Mouse (Mus musculus) stomach, embryonic 16.5 days (tissue): ENCODE measurements around the gene Speer4c. TPM values are rescaled to one million over a fixed set of nuclear protein-coding genes. Genes with fewer than 3 reads are reported as not detected.
A peak's percentile ranks its signal among the peaks of the same experiment; 100 is the strongest.
"Not testable (repeated sequence)": the region's sequence is repeated elsewhere in the genome, so short reads cannot be mapped to it uniquely, and the experiment has no call there.

Experiments
- ATAC-seq: fragments of 200-750 bp; cut with Nextera tagmentation; 2 replicates; pipeline ENCODE4 v1.8.0; 2017; ENCODE audit warnings: moderate number of reproducible peaks, moderate TSS enrichment; ENCODE audit not compliant: insufficient read depth, low FRiP score
- H3K27ac ChIP-seq: fragments of 300-500 bp; sonication (generic); 2 replicates; pipeline ENCODE4 v1.5.1; 2014; ENCODE audit warnings: low read length
- H3K27me3 ChIP-seq: fragments of 300-500 bp; sonication (generic); 2 replicates; pipeline ENCODE4 v1.6.1; 2014; ENCODE audit warnings: low read length, control low read depth, mixed read lengths; ENCODE audit not compliant: control insufficient read depth, insufficient read depth
- H3K36me3 ChIP-seq: fragments of 300-500 bp; sonication (generic); 2 replicates; pipeline ENCODE4 v1.6.1; 2014; ENCODE audit warnings: low read length; ENCODE audit not compliant: control insufficient read depth, insufficient read depth
- H3K4me1 ChIP-seq: fragments of 300-500 bp; sonication (generic); 2 replicates; pipeline ENCODE4 v1.6.1; 2014; ENCODE audit warnings: low read length, control low read depth, mixed read lengths; ENCODE audit not compliant: control insufficient read depth, insufficient read depth
- H3K4me2 ChIP-seq: fragments of 300-500 bp; sonication (generic); 2 replicates; pipeline ENCODE4 v1.6.1; 2014; ENCODE audit warnings: low read depth, low read length, mixed read lengths
- H3K4me3 ChIP-seq: fragments of 300-500 bp; sonication (generic); replicated peaks from 2 replicates; pipeline ENCODE4 v1.5.1; 2014; ENCODE audit warnings: mild to moderate bottlenecking, low read length
- H3K9ac ChIP-seq: fragments of 300-500 bp; sonication (generic); 2 replicates; pipeline ENCODE4 v1.6.1; 2014; ENCODE audit warnings: low read length
- H3K9me3 ChIP-seq: fragments of 300-500 bp; sonication (generic); replicated peaks from 2 replicates; pipeline ENCODE4 v1.6.1; 2016; ENCODE audit warnings: low read length, control low read depth; ENCODE audit not compliant: control insufficient read depth
- WGBS: fragments of 180-500 bp; shearing (Covaris S2); extraction: QIAGEN DNeasy Blood & Tissue Kit; methylation state at CpG from one replicate; pipeline ENCODE4 v1.1.7; 2014; 5-methylcytosine and 5-hydroxymethylcytosine counted together
- polyA plus RNA-seq: library from polyadenylated mRNA; unstranded; fragments of >200 nt; fragmentation: Nextera tagmentation; extraction: Ambion mirVana; gene quantifications from 2 replicates; pipeline ENCODE4 v1.2.1, GENCODE M21; 2015

Gene Speer4c
- polyA plus RNA-seq, 1 experiment from 2014 or later: not detected

DNA sequence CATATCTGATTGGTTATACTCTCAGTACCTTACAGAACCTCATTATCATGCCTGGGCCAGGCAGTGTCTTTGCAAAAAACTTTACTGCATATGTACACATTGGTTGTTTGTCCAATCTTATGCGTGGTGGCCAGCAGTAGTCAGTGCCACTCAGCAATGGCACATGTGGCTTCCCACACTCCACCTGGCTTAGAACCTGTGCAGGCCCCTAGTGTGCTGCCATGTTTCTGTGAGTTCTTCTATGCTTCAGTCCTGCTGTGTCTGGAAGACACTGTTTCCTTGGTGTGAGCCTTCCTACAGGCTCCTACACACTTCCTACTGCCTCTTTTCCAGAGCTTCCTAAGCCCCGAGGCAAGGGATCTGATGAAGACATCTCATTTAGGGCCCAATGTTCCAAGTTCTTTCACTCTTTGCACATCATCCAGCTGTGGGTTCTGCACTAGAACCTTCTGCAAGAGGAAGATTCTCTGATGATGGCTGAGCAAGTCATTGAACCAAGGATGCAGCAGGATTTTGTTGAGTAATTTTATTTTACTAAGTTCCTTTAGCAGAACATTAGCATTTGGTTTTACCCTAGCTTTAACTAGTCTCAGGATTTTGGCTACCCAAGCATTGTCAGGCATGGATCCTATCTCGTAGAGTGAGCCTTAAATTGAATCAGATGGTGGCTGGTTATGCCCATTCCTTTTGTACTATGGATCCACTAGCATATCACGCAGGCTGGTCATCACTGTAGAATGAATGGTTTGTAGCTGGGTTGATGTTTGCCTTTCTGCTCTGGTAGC lies 25.0 kb downstream of the Speer4c start:
- H3K9ac ChIP-seq, H3K4me1 ChIP-seq, H3K27ac ChIP-seq, H3K36me3 ChIP-seq, H3K9me3 ChIP-seq, H3K4me3 ChIP-seq, H3K27me3 ChIP-seq, H3K4me2 ChIP-seq: not testable (repeated sequence)
- 56% methylated on average over 4 of the region's 4 CpGs for WGBS
- ATAC-seq: peak; percentile 88

DNA sequence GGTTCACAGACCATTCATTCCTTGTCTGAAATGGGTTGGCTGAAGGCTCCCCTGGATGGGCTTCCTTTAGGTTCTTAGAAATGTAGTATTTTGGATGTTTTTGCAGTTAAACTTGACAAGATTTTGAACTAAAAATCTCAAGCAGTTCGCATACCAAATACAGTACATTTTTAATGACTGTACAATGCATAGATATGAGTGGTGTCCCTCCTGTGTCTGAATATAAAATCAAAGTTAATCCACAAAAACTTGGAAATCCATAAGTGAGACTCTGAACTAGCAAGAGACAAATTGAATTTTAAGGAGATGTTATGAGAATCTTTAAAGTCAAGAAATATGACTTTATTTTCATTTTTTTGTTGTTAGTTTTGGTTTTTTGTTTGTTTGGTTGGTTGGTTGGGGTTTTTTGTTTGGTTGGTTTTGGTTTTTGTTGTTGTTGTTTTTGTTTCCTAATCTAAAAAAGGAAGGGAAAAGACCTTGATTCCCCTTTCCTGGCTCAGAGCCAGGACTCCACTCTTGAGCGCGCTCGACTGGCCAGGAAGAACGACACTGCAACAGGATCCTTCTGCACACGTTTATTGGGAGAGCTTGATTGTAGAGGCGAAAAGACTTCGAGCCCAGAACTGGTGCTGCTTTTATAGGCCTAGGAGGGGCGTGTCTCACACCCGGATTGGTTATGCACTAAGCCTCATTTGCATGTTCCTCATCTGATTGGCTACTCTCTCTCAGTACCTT lies 32.6 kb downstream of the Speer4c start:
- H3K4me2 ChIP-seq, H3K27me3 ChIP-seq, H3K9me3 ChIP-seq, H3K4me3 ChIP-seq, H3K9ac ChIP-seq, H3K36me3 ChIP-seq, H3K27ac ChIP-seq, H3K4me1 ChIP-seq: not testable (repeated sequence)
- peak; percentile 71 for ATAC-seq
- 77% methylated on average over 7 of the region's 10 CpGs for WGBS

- H3K4me3 ChIP-seq, H3K4me2 ChIP-seq, H3K36me3 ChIP-seq, H3K27ac ChIP-seq, H3K9me3 ChIP-seq, H3K27me3 ChIP-seq, H3K9ac ChIP-seq, H3K4me1 ChIP-seq: not testable (repeated sequence)
- 68% methylated on average over 13 of the region's 13 CpGs for WGBS
- peak; percentile 86 for ATAC-seq
Measured at GRCm38 (mm10) chr5:15679980-15680949, 33.8 kb downstream of the Speer4c start.

- not testable (repeated sequence) for H3K36me3 ChIP-seq, H3K4me2 ChIP-seq, H3K27me3 ChIP-seq, H3K9ac ChIP-seq, H3K9me3 ChIP-seq, ATAC-seq, H3K4me1 ChIP-seq, H3K4me3 ChIP-seq, H3K27ac ChIP-seq
- 65% methylated on average over 2 of the region's 2 CpGs for WGBS
Measured at GRCm38 (mm10) chr5:15678907-15679306, 35.2 kb downstream of the Speer4c start.

DNA sequence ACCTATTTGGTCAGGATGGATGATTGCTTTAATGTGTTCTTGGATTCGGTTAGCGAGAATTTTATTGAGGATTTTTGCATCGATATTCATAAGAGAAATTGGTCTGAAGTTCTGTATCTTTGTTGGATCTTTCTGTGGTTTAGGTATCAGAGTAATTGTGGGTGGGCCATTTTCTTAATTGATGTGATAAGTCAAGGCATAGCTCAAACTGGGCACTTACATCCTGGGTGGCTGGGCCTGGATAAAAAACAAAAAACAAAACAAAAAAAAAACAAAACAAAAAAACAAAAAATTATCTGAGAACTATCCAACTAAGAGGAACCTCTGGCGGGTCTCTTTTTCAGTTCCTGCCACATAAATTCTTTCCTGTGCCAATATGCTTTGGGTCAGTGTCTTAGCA lies 36.3 kb downstream of the Speer4c start:
- not testable (repeated sequence) for H3K27me3 ChIP-seq, H3K4me1 ChIP-seq, H3K4me2 ChIP-seq, H3K9ac ChIP-seq, H3K4me3 ChIP-seq, H3K36me3 ChIP-seq, H3K27ac ChIP-seq, H3K9me3 ChIP-seq
- peak; percentile 73; the same call in 1 of the 2 replicates for ATAC-seq
- WGBS: 76% methylated on average over 2 of the region's 4 CpGs

GRCm38 (mm10) chr5:15674429-15675244 lies 39.4 kb downstream of the Speer4c start:
- H3K4me3 ChIP-seq, H3K27me3 ChIP-seq, H3K4me2 ChIP-seq, H3K36me3 ChIP-seq, H3K27ac ChIP-seq, H3K4me1 ChIP-seq, H3K9me3 ChIP-seq, H3K9ac ChIP-seq: not testable (repeated sequence)
- ATAC-seq: peak; percentile 64; the same call in 1 of the 2 replicates
- 89% methylated on average over 5 of the region's 8 CpGs for WGBS

- not testable (repeated sequence) for H3K4me3 ChIP-seq, H3K9ac ChIP-seq, H3K9me3 ChIP-seq, H3K36me3 ChIP-seq, H3K4me2 ChIP-seq, H3K27ac ChIP-seq, H3K4me1 ChIP-seq, H3K27me3 ChIP-seq, ATAC-seq
- 73% methylated on average over 2 of the region's 2 CpGs for WGBS
Measured at GRCm38 (mm10) chr5:15673989-15674388, 40.1 kb downstream of the Speer4c start.

DNA sequence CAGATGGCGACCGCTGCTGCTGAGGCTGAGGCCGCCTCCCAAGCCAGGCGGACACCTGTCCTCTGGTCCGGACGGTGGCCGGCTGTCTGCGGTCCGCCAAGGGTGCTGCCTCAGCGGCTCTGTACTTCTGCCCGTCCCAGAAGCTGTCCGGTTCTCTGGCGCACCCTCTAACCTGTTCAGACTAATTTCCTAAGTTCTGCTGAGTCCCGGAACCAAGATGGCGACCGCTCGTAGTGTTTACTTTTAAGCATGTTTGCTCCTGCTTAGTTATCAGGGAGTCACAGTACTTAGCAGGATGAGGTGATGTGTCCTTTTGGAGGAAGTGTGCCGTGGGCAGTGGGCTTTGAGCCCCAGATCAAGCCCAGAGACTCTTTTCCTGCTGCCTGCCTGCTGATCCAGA lies 43.3 kb downstream of the Speer4c start:
- not testable (repeated sequence) for H3K4me3 ChIP-seq, H3K27ac ChIP-seq, H3K27me3 ChIP-seq, H3K4me2 ChIP-seq, H3K4me1 ChIP-seq, H3K36me3 ChIP-seq, H3K9ac ChIP-seq, H3K9me3 ChIP-seq
- WGBS: 84% methylated on average over 7 of the region's 18 CpGs
- ATAC-seq: 0 out of 2 replicates have a peak, but pooled peaks have one; percentile 37
